Comparison of ENCODE assay signal across 10 mouse cellular contexts in the genomic region with DNA sequence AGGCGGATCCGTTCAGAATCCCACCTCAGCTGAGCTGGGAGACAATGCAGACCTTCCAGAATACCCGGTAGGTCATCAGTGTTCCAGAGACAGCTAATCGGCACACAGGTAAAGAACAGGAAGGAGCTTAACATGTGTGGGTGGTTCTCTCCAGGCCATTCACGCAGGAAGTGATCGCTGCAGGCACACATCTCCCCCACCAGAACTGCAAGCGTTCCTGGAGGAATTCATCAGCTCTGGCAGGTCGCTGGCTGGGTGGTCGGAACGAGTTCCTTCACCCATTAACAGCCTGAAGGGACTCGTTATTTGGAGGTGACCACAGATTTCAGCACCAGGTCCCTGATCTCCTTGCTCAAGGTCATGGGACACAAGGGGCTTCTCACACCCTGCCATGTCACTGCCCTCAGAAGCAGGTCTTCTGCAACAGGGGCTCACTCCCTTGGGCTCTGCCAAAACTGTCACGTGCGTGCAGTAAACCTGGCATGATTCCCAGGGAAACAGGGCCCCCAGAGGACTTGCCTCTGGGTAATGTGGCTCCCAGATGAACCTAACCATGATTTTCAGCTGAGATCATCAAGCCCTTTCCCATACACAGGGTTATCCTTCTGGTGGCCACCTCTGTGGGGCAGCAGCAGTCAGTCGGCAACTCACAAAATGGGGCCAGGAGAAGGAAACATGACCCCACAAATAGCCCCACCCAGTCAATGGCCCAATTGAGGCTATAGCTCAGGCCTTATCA. TPM values are rescaled to one million over a fixed set of nuclear protein-coding genes. Genes with fewer than 3 reads are reported as not detected.
A peak's percentile ranks its signal among the peaks of the same experiment; 100 is the strongest.
DNase-seq lines count a peak whose midpoint lies in the region; ATAC-seq lines count a peak whose summit lies in the region.
"Had no signal": no experiment of that assay in that cellular context is flagged by ENCODE, and none has a peak within 500 bp of the region (broad histone marks: within the 10 kb centered on the region; RNA-seq: fewer than 3 reads in every experiment).

No protein-coding gene starts in this region.

- no peak overlapping the region for H3K4me3 ChIP-seq in kidney, embryonic 15.5 days (replicated peaks)
- H3K4me3 ChIP-seq: forebrain, embryonic 15.5 days; midbrain, embryonic 12.5 days had no signal

- peak overlapping the region; percentile 32 for H3K27ac ChIP-seq in kidney, embryonic 15.5 days
- H3K27ac ChIP-seq: forebrain, embryonic 15.5 days; midbrain, embryonic 12.5 days had no signal

- WGBS in kidney, embryonic 15.5 days = 28% methylated on average over 14 of the region's 14 CpGs

- peak; percentile 52 for DNase-seq in adrenal gland, postnatal 10 days
- DNase-seq in adrenal gland, adult 18-20 months (ENCODE audit: low spot score in 2 of 2) = no peak
- DNase-seq in left cerebral cortex, postnatal 4 days = peak; percentile 48
- DNase-seq in left cerebral cortex, adult 18-20 months (ENCODE audit: low spot score in 2 of 2) = no peak
- DNase-seq in R1 (ENCODE audit: low read depth, low spot score) = peak; percentile 18
- DNase-seq in right cerebral cortex, postnatal 4 days = no peak

- no peaks in the 10 kb centered on the region for H3K9me3 ChIP-seq in kidney, embryonic 15.5 days (replicated peaks)
- H3K9me3 ChIP-seq: forebrain, embryonic 15.5 days; midbrain, embryonic 12.5 days had no signal

- H3K4me1 ChIP-seq in kidney, embryonic 15.5 days = peaks cover 9% of the 10 kb centered on the region
- H3K4me1 ChIP-seq: midbrain, embryonic 12.5 days had no signal

- intact Hi-C loops in left cerebral cortex, postnatal 4 days (cut with DNase I) = no loop called here

- H3K9ac ChIP-seq in kidney, embryonic 15.5 days = no peak overlapping the region
- H3K9ac ChIP-seq: forebrain, embryonic 15.5 days; midbrain, embryonic 12.5 days had no signal

- H3K36me3 ChIP-seq in kidney, embryonic 15.5 days = no peaks in the 10 kb centered on the region
- H3K36me3 ChIP-seq: forebrain, embryonic 15.5 days; midbrain, embryonic 12.5 days had no signal

- no peak overlapping the region for H3K4me2 ChIP-seq in kidney, embryonic 15.5 days
- H3K4me2 ChIP-seq: forebrain, embryonic 15.5 days; midbrain, embryonic 12.5 days had no signal

- no peaks in the 10 kb centered on the region for H3K27me3 ChIP-seq in kidney, embryonic 15.5 days
- H3K27me3 ChIP-seq: forebrain, embryonic 15.5 days; midbrain, embryonic 12.5 days had no signal

- ATAC-seq in kidney, embryonic 15.5 days (replicated peaks; ENCODE audit: low FRiP score) = no peak
- ATAC-seq in erythroid progenitor cell, adult 5-6 weeks (replicated peaks; ENCODE audit: low FRiP score, poor library complexity, severe bottlenecking) = no peak
- ATAC-seq: forebrain, embryonic 15.5 days had no signal

RNA-seq across cellular contexts. Expression of a gene that starts 46.8 kb away (rescaled TPM):
- total RNA-seq in adrenal gland, postnatal 10 days (2021) = under 1 TPM; 0.21 to 0.48 TPM
- total RNA-seq in adrenal gland, adult 18-20 months (2021) = under 1 TPM; 0.13 to 0.42 TPM
- 1 to 10 TPM; 3.9 to 4.1 TPM for total RNA-seq in left cerebral cortex, postnatal 4 days (2021)
- total RNA-seq in left cerebral cortex, adult 18-20 months (2021) = 10 to 100 TPM; 15.3 to 15.5 TPM
- not detected in 2 replicates for polyA plus RNA-seq in kidney, embryonic 15.5 days (2015; fragmentation: Nextera tagmentation; extraction: Ambion mirVana)
- total RNA-seq in erythroid progenitor cell, adult 5-6 weeks (2015; ENCODE audit: low replicate concordance) = 1.1 and 2.1 TPM in 2 replicates
- total RNA-seq in erythroid progenitor cell, adult 5-6 weeks (2017; ENCODE audit: low replicate concordance) = 1.9 and 2.6 TPM in 2 replicates

Comparison
In these comparisons a context has a peak if more than half of its experiments do, and no peak if none do; other contexts are left out.
1. DNase-seq: peak in adrenal gland, postnatal 10 days (single experiment), left cerebral cortex, postnatal 4 days (single experiment) and R1 (single experiment); none in adrenal gland, adult 18-20 months (0 of 2), left cerebral cortex, adult 18-20 months (0 of 2) and right cerebral cortex, postnatal 4 days (single experiment).